8 mouse cellular contexts compared by ENCODE assay signal in the genomic region with DNA sequence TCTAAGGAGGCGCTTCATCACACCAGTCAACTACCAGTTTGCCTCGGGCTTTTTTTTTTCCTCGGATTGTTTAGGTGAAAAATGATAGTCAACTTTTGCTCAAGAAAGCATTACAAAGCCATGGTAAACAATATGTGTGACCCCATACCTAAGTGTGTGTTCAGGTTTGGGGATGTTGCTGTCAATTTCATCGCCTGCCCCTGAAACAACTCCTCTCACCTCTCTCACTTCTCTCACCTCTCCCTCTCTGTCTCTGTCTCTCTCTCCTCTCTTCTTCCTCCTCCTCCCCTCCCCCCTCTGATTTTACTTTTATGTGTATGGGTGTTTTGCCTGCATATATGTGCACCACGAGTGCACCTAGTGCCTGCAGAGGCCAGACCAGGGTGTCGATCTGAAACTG. TPM values are rescaled to one million over a fixed set of nuclear protein-coding genes. Genes with fewer than 3 reads are reported as not detected.
DNase-seq lines count a peak whose midpoint lies in the region; ATAC-seq lines count a peak whose summit lies in the region.

No protein-coding gene starts in this region.

- peak overlapping the region; percentile 92 for H3K4me3 ChIP-seq in liver, embryonic 12.5 days

- no peak overlapping the region for H3K27ac ChIP-seq in liver, embryonic 12.5 days

- DNase-seq in cerebellum, adult 9-10 months, result peak; percentile 28
- peak; percentile 15 for DNase-seq in thymus, postnatal 14 days
- DNase-seq in thymus, postnatal 4 days, result no peak
- no peak for DNase-seq in yolk sac, embryonic 10.5 days (ENCODE audit: low spot score)
- no peak for DNase-seq in ovary, postnatal 36 days (ENCODE audit: low spot score)
- DNase-seq in adrenal gland, adult 18-20 months (ENCODE audit: low spot score in 2 of 2), result no peak

- peak overlapping the region; percentile 94 for H3K9ac ChIP-seq in liver, embryonic 12.5 days

- no peaks in the 10 kb centered on the region for H3K36me3 ChIP-seq in liver, embryonic 12.5 days

- 0 out of 2 replicates have a peak, but pooled peaks cover 4% of the 10 kb centered on the region for H3K27me3 ChIP-seq in liver, embryonic 12.5 days (replicated peaks)

- H3K4me1 ChIP-seq in liver, embryonic 12.5 days, result peaks cover 24% of the 10 kb centered on the region

- ATAC-seq in cerebellum, adult (ENCODE audit: insufficient number of reproducible peaks, low FRiP score, low TSS enrichment), result no peak
- no peak for ATAC-seq in liver, embryonic 12.5 days

- H3K9me3 ChIP-seq in liver, embryonic 12.5 days (replicated peaks), result no peaks in the 10 kb centered on the region

- peak overlapping the region; percentile 99 for H3K4me2 ChIP-seq in liver, embryonic 12.5 days

- WGBS in liver, embryonic 12.5 days (ENCODE audit: insufficient replicate concordance), result 36% methylated on average over 6 of the region's 6 CpGs

RNA-seq across cellular contexts. Expression of gene Ulk2, which starts 0.7 kb away (rescaled TPM):
- polyA plus RNA-seq in liver, embryonic 12.5 days (2016; fragmentation: Nextera tagmentation; extraction: Ambion mirVana), result 4.9 and 5.1 TPM in 2 replicates
- 10 to 100 TPM; 28.3 to 33.8 TPM for total RNA-seq in adrenal gland, adult 18-20 months (2021)

Comparison
In these comparisons a context has a peak if more than half of its experiments do, and no peak if none do; other contexts are left out.
1. DNase-seq: peak in cerebellum, adult 9-10 months (single experiment) and thymus, postnatal 14 days (single experiment); none in thymus, postnatal 4 days (single experiment), yolk sac, embryonic 10.5 days (single experiment), ovary, postnatal 36 days (single experiment) and adrenal gland, adult 18-20 months (0 of 2).